Mouse (Mus musculus) 3134 (cell line): ENCODE data around the gene Rapgef3.

ENCODE experiments used
- DNase-seq: peaks from one replicate; pipeline ENCODE4 v3.0.0-alpha.2; 2011; ENCODE audit warnings: low spot score; ENCODE audit not compliant: insufficient read length; ENCODE audit errors: extremely low read depth

Rapgef3 gene

GRCm38 (mm10) chr15:97776514-97776913, 8.7 kb upstream of the Rapgef3 start:
- DNase-seq, result no peak

GRCm38 (mm10) chr15:97773961-97774370, 6.2 kb upstream of the Rapgef3 start:
- peak; percentile 47 for DNase-seq

DNA sequence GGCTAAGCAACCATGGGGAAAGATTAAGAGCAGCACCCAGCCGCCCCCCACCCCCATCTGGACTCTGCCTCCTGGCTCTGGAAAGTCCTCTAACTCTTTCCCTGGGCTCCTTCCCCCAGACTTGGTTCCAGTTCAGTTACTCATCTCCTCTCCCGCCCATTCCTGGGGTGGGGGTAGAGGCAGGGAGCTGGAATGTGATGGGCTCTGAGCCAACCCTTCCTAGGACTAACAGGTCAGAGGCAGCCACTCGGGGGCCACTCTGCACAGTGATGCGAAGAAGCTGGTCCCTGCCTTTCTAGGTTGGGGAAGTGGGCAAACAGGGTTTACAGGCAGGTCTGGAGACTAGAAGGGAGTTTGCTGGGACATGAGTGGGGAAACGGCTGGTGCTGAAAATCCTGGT, 5.3 kb upstream of the Rapgef3 start:
- peak; percentile 76 for DNase-seq

DNA sequence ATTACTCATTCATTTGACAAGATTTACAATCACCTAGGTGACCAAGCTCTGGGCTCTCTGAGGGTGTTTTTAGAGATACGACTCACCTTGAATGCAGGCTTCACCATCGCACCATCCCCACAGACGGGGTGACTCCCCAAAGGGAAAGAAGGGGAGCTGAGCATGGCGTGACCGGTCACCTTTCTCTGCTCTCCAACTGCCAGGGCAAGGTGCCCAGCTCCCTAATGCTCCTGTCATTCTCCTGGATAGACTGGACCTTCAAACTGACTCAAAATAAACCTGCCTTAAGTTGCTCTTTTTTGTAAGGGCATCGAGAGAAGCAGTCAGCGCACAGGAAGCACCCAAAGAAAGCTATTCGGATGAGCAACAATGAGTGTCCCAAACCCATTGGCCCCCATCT, 2.5 kb upstream of the Rapgef3 start:
- DNase-seq, result no peak

DNA sequence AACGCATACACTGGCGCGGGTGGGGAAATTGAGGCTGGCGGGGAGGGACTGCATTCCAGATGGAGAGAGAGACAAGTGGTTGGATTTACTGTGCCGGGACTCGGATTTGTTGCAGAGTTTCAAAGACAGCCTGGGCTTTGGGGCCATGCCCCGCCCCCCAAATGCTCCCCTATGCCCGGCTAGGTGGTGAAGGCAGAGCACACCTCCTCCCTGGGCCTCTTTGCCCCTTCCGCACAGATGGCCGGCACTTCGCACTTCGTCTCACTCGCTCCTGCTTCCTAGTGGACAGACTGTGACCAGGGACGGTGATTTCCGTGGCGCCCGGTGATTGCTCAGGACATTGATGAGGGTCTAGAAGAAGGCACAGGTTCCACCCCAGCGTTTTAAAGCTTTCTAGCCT, 420 bp upstream of the Rapgef3 start:
- DNase-seq, result no peak

- no peak for DNase-seq
Observed at GRCm38 (mm10) chr15:97766594-97767279, 1.0 kb downstream of the Rapgef3 start.

DNA sequence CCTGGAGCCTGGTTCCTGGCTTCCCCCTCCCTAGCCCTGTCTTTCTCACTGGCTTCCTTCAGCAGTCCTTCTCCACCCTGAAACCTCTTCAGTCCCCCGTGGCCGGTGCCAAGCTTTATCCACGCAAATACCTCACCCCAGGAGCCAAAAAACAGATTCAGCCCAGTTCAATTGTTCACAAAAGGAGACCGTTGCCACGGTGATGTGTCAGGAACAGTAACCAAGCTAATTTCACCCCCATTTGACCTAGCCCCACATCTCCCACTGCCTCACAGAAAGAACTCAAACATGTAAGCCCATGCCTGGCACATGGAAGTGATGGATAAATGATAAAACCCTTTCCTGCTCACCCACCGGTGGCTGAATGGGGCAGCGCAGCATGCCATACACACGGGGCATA, 1.6 kb downstream of the Rapgef3 start:
- DNase-seq, result no peak

DNA sequence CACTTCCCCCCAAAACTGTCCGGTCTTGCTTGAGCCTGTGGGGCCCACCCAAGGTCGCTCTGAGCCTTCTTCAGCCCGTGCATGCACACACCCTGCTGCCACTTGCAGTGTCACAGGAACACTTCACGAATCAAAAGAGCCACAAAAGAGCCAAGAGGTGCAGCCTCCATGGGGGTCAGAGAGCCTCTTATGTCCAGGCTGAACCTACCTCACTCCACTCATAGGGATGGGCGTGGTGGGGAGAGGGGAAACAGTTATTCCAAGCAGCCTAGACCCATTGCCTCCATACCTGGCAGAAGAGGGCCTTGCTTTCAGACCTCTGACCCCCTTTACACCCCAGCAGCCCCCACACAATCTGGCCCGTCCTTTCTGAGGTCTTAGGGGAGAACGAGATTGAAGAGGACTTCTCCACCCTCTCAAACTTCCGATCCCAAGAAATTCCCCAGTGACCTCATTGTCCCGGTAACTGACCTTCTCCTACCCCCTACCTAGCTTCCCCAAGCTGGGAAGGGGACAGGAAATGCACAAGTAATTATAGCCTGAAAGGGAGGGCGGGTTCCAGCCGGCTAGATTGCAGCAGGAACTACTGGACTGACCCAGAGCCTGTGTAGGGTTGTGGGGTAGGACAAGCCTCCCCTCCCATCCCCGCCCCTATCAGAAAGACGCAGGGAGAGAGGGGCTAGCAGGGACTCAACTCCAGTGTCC, 2.5 kb downstream of the Rapgef3 start:
- no peak for DNase-seq

GRCm38 (mm10) chr15:97764532-97764931, 3.2 kb downstream of the Rapgef3 start:
- DNase-seq, result no peak

DNA sequence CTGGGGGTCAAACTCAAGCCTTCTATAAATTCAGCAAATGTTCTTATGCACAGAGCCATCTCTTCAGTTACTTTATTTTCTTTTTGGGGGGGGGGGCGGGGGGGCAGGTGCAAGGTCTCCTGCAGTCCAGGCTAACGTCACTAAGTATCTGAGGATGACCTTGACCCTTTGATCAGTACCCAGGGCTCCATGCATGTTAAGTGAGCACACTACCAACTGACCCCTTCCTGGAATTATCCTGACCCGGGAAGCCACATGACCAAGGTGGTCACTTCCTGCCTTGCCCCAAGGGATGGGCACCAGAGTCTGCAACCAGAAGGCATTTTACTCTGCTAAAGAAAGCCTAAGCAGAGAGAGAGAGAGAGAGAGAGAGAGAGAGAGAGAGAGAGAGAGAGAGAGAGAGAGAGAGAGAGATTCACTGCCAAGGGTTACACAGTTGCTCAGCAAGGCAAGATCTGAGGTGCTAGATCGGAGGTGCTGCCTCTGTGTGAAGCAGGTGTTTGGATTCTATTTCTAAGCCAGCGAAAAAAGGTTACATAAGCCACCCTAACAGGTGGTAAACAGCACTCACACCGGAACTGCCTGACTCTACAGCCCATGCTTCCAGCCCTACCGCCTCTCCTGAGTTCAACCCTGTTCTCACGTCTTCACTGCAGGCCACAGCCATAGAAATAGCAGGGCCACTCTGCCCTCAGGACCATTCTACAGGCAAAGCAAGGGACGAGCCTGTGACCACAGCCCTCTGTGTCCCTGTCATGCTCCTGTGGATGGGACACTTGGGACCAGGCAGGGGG, 4.3 kb downstream of the Rapgef3 start:
- DNase-seq, result no peak

DNA sequence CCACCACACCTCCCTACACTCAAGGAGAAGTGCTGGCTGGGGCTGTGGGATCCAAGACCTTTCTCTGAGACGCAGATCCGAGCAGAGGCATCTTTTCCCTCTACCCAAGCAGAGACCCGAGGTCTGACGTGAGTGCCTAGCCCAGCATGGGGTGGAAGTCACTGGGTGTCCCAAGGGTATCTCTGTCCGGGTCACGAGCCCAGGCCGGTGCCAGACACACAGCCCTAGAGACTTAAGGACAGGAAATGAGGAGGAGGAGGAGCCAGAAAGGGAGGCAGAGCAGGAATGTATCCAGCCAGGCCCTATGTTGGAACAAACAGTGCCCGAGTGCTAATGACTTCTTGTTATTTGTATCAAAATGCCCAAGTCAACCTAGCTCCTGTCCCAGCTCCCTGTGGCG, 5.0 kb downstream of the Rapgef3 start:
- DNase-seq, result no peak

GRCm38 (mm10) chr15:97761438-97761837, 6.3 kb downstream of the Rapgef3 start:
- DNase-seq, result no peak

- no peak for DNase-seq
Observed at GRCm38 (mm10) chr15:97760952-97761351, 6.8 kb downstream of the Rapgef3 start.

DNA sequence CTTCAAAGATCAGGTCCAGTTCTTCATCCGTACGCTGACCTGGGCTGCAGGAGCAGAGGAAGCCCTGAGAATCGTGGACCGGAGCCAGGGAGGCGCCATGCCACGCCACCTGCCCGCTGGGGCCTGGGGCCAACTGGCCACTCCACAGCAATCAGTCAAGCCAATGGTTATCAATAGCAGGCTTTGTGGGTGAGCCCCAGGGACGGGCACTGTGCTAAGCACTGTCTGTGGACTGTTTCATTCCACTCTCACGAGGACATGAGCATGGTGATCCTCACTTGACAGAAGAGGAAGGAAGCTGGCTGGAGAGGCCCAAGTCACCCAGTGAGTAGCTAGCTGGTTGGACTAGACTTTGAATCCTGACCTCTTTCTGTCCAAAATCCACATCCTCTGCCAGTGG, 7.8 kb downstream of the Rapgef3 start:
- DNase-seq, result no peak

DNA sequence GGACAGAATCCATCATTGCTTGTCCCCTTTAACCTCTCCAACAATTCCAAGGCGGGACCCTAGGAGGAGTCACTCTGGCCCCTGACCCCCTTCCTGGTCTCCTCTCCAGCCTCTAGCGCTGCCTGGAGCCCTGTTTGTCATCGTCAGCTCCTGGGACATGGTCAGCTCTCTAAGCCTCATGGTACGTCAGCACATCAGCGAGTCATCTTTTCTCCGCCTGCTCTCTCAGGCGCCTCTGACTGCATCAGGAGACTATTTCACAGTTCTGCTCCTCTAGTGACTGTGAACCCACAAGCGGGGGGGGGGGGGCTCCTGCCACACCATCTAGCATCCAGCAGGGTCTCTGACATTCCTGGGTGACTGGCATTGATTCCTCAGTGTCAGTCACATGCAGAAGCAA, 12.4 kb downstream of the Rapgef3 start:
- peak; percentile 37 for DNase-seq

DNA sequence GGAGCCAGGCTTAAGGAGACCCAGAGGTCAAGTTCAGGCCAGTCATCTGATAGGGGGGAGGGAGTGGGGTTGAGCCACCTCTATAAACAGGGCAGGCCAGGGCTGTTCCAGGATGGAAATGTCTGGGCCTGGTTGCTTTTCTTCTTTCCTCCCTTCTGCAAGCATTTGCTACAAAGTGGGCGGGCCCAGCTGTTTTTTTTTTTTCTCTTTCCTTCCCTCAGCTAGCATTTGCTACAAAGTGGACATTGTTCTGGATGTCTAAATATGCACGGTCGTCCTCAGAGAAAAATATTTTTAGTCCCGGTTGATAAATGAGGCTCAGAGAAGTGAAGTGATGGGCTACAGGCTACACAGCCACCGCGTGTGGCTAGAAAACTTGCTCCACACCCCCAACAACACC, 13.3 kb downstream of the Rapgef3 start:
- no peak for DNase-seq

- no peak for DNase-seq
Observed at GRCm38 (mm10) chr15:97752491-97752890, 15.3 kb downstream of the Rapgef3 start.

- DNase-seq, result no peak
Observed at GRCm38 (mm10) chr15:97751676-97752075, 16.1 kb downstream of the Rapgef3 start.

DNA sequence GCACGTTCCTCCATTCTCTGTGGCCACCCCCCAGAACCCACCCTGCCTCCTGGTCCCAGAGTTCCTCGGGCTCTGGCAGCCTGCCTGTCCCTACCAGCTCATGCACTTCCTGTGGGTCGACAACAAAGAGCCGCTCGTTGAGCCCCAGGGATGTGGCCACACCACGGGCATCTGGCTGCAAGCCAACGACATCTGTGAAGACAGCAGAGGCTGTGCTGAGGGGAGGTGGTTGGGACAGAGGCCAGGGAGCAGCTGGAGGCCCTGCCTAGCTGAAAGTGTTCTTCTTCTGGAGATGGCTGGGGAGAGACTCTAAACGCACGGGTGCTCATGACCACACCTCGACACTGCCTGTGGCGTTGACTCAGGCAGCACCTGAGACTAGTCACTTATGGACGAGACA, 17.1 kb downstream of the Rapgef3 start:
- DNase-seq, result peak; percentile 90

DNA sequence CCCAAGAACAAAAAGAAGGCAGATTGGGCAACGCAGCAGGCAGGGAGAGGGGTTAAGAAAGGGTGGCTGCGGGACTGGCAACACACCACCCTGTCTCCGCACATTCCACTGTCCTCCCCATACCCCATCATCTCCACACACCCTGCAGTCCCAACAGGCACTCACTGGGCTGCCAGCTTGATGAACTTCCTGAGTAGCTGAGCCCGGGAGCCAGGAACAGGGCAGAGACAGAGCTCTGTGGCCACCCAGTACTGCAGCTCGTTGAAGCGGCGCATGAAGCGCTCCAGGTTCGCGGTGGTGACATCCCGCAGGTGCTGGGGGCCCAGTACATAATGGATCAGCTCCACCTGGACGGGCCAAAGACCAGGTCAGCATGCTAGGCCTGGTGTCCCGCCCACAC, 17.9 kb downstream of the Rapgef3 start:
- no peak for DNase-seq

DNA sequence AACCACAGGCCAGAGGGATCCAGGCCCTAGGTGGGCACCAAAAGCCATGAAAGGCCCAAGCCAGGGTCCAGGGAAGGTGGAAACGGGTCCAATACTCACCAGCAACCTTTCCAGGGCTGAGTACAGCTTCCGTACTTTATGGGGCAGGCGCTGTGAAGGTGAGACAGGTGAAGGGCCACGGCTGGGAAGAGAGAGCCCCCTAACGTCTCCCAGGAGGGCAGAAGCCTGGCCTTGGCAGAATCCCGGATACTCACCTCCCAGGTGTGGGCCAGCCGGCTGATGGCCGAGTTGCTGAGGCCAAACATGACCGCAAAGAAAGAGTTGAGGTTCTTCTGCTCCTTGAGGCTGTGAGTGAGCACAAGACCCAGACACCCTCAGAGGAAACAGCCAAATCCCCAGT, 18.4 kb downstream of the Rapgef3 start:
- no peak for DNase-seq

DNA sequence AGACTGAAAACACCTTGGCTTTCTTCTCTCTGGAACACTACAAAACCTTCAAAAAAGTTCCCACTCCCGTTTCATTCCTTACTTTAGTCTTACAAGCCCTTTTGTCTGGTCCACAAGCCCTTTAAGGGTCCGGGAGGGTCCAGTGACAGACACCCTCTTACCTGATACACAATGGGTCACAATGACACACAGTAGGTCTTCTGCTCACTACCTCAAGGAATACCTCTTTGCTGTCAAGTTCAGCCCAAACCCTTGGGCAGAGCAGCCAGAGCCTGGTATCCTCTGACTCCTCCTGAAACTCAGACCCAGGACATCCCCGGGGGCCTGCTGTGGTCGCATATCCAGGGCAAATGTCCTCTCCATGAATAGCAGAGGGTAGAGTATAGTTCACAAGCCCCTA, 18.8 kb downstream of the Rapgef3 start:
- no peak for DNase-seq
